Mouse (Mus musculus) stomach, embryonic 15.5 days (tissue): ENCODE measurements at regions not wholly inside any gene's neighbourhood (a gene's known extent, or its start where the extent isn't known, plus 50 kb on each side); places are given as distances from the start of the nearest gene placed in this dataset.

Experiments used
- ATAC-seq: fragments of 200-750 bp; cut with Nextera tagmentation; 2 replicates; pipeline ENCODE4 v1.8.0; 2017; ENCODE audit warnings: low read depth, moderate number of reproducible peaks, moderate TSS enrichment; ENCODE audit not compliant: insufficient read depth, low FRiP score
- H3K27ac ChIP-seq: fragments of 300-500 bp; sonication (generic); 2 replicates; pipeline ENCODE4 v1.5.1; 2015; ENCODE audit warnings: mild to moderate bottlenecking, inconsistent platforms
- H3K27me3 ChIP-seq: fragments of 300-500 bp; sonication (generic); replicated peaks from 2 replicates; pipeline ENCODE4 v1.6.1; 2015; ENCODE audit warnings: inconsistent platforms
- H3K36me3 ChIP-seq: fragments of 300-500 bp; sonication (generic); 2 replicates; pipeline ENCODE4 v1.6.1; 2015; ENCODE audit warnings: inconsistent platforms
- H3K4me1 ChIP-seq: fragments of 300-500 bp; sonication (generic); 2 replicates; pipeline ENCODE4 v1.6.1; 2015; ENCODE audit warnings: inconsistent platforms
- H3K4me2 ChIP-seq: fragments of 300-500 bp; sonication (generic); 2 replicates; pipeline ENCODE4 v1.6.1; 2015; ENCODE audit warnings: mild to moderate bottlenecking, inconsistent platforms
- H3K4me3 ChIP-seq: fragments of 300-500 bp; sonication (generic); replicated peaks from 2 replicates; pipeline ENCODE4 v1.5.1; 2015; ENCODE audit warnings: inconsistent platforms
- H3K9ac ChIP-seq: fragments of 300-500 bp; sonication (generic); 2 replicates; pipeline ENCODE4 v1.6.1; 2015; ENCODE audit warnings: inconsistent platforms
- H3K9me3 ChIP-seq: fragments of 300-500 bp; sonication (generic); 2 replicates; pipeline ENCODE4 v1.6.1; 2016; ENCODE audit warnings: inconsistent platforms
- WGBS: fragments of 180-500 bp; shearing (Covaris S2); methylation state at CpG from one replicate; pipeline ENCODE4 v1.1.7; 2015; 5-methylcytosine and 5-hydroxymethylcytosine counted together

DNA sequence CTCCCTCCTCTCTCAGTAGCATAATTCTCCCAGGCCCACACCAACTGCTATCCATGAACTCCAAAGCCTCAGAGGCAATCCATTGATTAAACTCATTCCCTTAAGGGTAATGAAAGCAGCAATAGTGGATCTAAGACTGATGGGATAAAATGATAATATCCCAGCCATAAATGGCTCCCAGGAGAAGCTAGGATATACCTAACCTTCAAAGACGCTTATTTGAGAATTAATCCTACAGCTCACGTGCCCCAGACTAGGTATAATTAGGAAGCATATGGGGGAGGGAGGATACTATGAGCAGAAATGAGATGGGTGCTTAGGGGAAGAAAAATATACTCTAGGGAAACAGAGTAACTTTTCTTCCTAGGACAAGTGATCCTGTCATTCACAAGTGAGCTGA, 52.8 kb upstream of the Rnf32 start:
- H3K27me3 ChIP-seq, result no peaks in the 10 kb centered on the region
- no peak overlapping the region for H3K4me3 ChIP-seq
- H3K27ac ChIP-seq, result no peak overlapping the region
- no peaks in the 10 kb centered on the region for H3K36me3 ChIP-seq
- 78% methylated on average over 2 of the region's 2 CpGs for WGBS
- no peak overlapping the region for H3K4me2 ChIP-seq
- no peak for ATAC-seq
- no peaks in the 10 kb centered on the region for H3K4me1 ChIP-seq
- no peaks in the 10 kb centered on the region for H3K9me3 ChIP-seq
- H3K9ac ChIP-seq, result no peak overlapping the region

- no peaks in the 10 kb centered on the region for H3K27me3 ChIP-seq
- no peak for ATAC-seq
- H3K4me3 ChIP-seq, result no peak overlapping the region
- no peaks in the 10 kb centered on the region for H3K36me3 ChIP-seq
- H3K27ac ChIP-seq, result no peak overlapping the region
- no peaks in the 10 kb centered on the region for H3K9me3 ChIP-seq
- no peak overlapping the region for H3K9ac ChIP-seq
- WGBS, result 89% methylated on average over 13 of the region's 13 CpGs
- no peak overlapping the region for H3K4me2 ChIP-seq
- no peaks in the 10 kb centered on the region for H3K4me1 ChIP-seq
Observed at GRCm38 (mm10) chr5:29142502-29142901, 53.3 kb upstream of the Rnf32 start.

- no peaks in the 10 kb centered on the region for H3K4me1 ChIP-seq
- H3K27me3 ChIP-seq, result no peaks in the 10 kb centered on the region
- WGBS, result 62% methylated on average over 5 of the region's 5 CpGs
- no peaks in the 10 kb centered on the region for H3K36me3 ChIP-seq
- no peak for ATAC-seq
- H3K4me2 ChIP-seq, result no peak overlapping the region
- H3K27ac ChIP-seq, result no peak overlapping the region
- no peak overlapping the region for H3K4me3 ChIP-seq
- H3K9ac ChIP-seq, result no peak overlapping the region
- H3K9me3 ChIP-seq, result no peaks in the 10 kb centered on the region
Observed at GRCm38 (mm10) chr5:29137481-29137880, 58.3 kb upstream of the Rnf32 start.

GRCm38 (mm10) chr5:29132261-29132660, 63.5 kb upstream of the Rnf32 start:
- ATAC-seq, result no peak

DNA sequence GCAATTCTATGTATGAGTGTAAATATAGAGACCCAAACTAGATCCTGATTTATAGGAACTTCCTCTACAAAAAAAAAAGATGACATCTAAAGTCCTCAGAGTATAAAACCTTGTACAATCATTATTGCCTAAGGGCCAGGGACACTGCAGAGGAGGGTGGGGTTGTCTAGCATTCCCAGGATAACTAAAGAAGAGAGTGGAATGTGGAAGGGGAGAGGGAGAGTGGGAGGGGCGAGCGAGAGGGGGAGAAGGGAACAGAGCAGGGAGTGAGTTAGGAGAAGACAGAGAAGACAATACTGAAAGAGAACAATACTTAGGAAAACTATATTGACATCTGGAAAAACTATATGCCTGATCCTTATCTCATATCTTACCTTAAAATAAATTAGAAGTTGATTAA, 64.0 kb upstream of the Rnf32 start:
- H3K9me3 ChIP-seq, result no peaks in the 10 kb centered on the region
- H3K4me2 ChIP-seq, result no peak overlapping the region
- 31% methylated on average over 2 of the region's 2 CpGs for WGBS
- H3K27me3 ChIP-seq, result no peaks in the 10 kb centered on the region
- H3K27ac ChIP-seq, result no peak overlapping the region
- H3K36me3 ChIP-seq, result no peaks in the 10 kb centered on the region
- H3K9ac ChIP-seq, result no peak overlapping the region
- ATAC-seq, result no peak
- H3K4me3 ChIP-seq, result no peak overlapping the region
- no peaks in the 10 kb centered on the region for H3K4me1 ChIP-seq

More at GRCm38 (mm10) chr5:29132261-29132660, 63.5 kb upstream of the Rnf32 start:
- Histone ChIP-seq H3K9me3 (no peaks in the 10 kb centered on the region), H3K27me3 (no peaks in the 10 kb centered on the region), H3K9ac (no peak overlapping the region), H3K4me2 (no peak overlapping the region), H3K4me3 (no peak overlapping the region), H3K36me3 (no peaks in the 10 kb centered on the region), H3K4me1 (no peaks in the 10 kb centered on the region), H3K27ac (no peak overlapping the region)
- WGBS, result 23% methylated on average over 3 of the region's 3 CpGs

- Histone ChIP-seq H3K36me3 (no peaks in the 10 kb centered on the region), H3K9ac (no peak overlapping the region), H3K9me3 (no peaks in the 10 kb centered on the region), H3K4me3 (no peak overlapping the region), H3K27me3 (no peaks in the 10 kb centered on the region), H3K4me2 (no peak overlapping the region), H3K27ac (no peak overlapping the region), H3K4me1 (no peaks in the 10 kb centered on the region)
- WGBS, result 57% methylated on average over 3 of the region's 3 CpGs
- no peak for ATAC-seq
Observed at GRCm38 (mm10) chr5:29129724-29130123, 66.1 kb upstream of the Rnf32 start.

DNA sequence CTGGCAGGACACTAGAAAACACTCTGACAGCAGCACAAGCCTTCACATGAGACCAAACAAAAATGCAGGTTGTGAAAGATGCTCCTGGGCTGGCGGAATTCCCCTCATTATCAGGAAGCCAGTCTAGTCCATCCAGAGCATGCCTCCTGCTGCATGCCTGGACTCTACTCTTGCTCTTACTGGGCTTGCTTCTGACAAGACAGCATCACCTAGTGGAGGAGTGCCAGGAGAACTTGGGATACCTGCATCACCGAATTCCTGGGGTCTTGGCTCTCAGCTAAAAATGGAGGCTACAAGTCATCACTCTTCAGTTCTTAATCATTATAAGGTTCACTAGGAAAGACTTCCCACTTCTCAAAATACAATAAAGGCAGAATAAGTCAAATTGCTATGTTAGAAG, 78.8 kb upstream of the Rnf32 start:
- no peak overlapping the region for H3K4me2 ChIP-seq
- WGBS, result 48% methylated on average over 2 of the region's 2 CpGs
- no peak overlapping the region for H3K27ac ChIP-seq
- no peaks in the 10 kb centered on the region for H3K9me3 ChIP-seq
- no peaks in the 10 kb centered on the region for H3K4me1 ChIP-seq
- no peaks in the 10 kb centered on the region for H3K36me3 ChIP-seq
- no peak for ATAC-seq
- no peak overlapping the region for H3K9ac ChIP-seq
- no peaks in the 10 kb centered on the region for H3K27me3 ChIP-seq
- no peak overlapping the region for H3K4me3 ChIP-seq

DNA sequence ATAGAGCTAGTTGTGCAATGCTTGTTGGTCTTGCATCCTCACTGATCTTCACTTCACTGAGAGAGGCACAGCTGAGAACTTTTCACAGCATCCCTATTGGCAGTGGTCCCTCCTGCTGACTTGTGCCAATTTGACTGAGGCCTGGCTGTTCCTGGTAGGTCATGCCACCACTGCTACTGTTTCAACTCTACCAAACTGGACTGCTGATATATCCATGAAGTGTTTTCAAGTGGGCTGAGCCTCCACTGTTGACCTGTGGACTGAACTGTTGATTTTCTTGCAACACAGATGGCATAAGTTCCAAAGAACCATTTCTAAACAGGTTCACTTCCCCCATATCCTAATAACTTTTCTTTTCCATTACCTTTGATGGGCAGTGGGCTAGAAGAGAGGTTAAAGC, 83.3 kb upstream of the Rnf32 start:
- H3K9me3 ChIP-seq, result no peaks in the 10 kb centered on the region
- no peak overlapping the region for H3K27ac ChIP-seq
- H3K9ac ChIP-seq, result no peak overlapping the region
- H3K4me2 ChIP-seq, result no peak overlapping the region
- no peak overlapping the region for H3K4me3 ChIP-seq
- H3K27me3 ChIP-seq, result no peaks in the 10 kb centered on the region
- no peaks in the 10 kb centered on the region for H3K36me3 ChIP-seq
- ATAC-seq, result no peak
- H3K4me1 ChIP-seq, result no peaks in the 10 kb centered on the region

GRCm38 (mm10) chr5:29107276-29107675, 88.5 kb upstream of the Rnf32 start:
- H3K9me3 ChIP-seq, result no peaks in the 10 kb centered on the region
- no peak overlapping the region for H3K4me2 ChIP-seq
- H3K36me3 ChIP-seq, result no peaks in the 10 kb centered on the region
- H3K27me3 ChIP-seq, result no peaks in the 10 kb centered on the region
- no peak overlapping the region for H3K9ac ChIP-seq
- no peak overlapping the region for H3K4me3 ChIP-seq
- no peaks in the 10 kb centered on the region for H3K4me1 ChIP-seq
- ATAC-seq, result no peak
- H3K27ac ChIP-seq, result no peak overlapping the region

- Histone ChIP-seq H3K4me3 (no peak overlapping the region), H3K27ac (no peak overlapping the region), H3K4me1 (no peaks in the 10 kb centered on the region), H3K9me3 (no peaks in the 10 kb centered on the region), H3K9ac (no peak overlapping the region), H3K27me3 (no peaks in the 10 kb centered on the region), H3K4me2 (no peak overlapping the region), H3K36me3 (no peaks in the 10 kb centered on the region)
- 0 out of 2 replicates have a peak, but pooled peaks have one; percentile 47 for ATAC-seq
- 70% methylated on average over 1 of the region's 1 CpGs for WGBS
Observed at GRCm38 (mm10) chr5:29083288-29083687, 112.5 kb upstream of the Rnf32 start.

DNA sequence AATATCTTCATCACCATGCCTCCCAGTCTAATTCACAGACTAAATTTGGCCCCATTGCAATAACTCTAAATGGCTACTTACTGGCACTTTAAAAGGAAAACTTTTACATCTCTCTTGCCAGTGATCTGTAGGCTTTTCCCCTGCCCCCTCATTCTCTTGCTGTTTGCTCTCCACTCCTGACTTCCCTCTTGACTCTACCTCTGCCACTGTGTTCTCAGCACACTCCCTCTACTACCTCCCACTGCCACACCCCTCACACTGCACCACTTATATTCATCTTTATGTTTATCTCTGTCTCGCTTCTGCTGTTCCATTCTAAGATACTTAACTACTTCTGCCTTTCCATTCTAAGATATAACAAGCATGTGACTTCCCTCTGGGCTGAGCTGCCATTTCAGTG, 141.4 kb upstream of the Rnf32 start:
- H3K4me3 ChIP-seq, result no peak overlapping the region
- no peak overlapping the region for H3K4me2 ChIP-seq
- no peaks in the 10 kb centered on the region for H3K36me3 ChIP-seq
- H3K27ac ChIP-seq, result no peak overlapping the region
- no peaks in the 10 kb centered on the region for H3K27me3 ChIP-seq
- 83% methylated on average over 1 of the region's 1 CpGs for WGBS
- ATAC-seq, result no peak
- H3K9me3 ChIP-seq, result no peaks in the 10 kb centered on the region
- H3K4me1 ChIP-seq, result no peaks in the 10 kb centered on the region
- no peak overlapping the region for H3K9ac ChIP-seq

- no peaks in the 10 kb centered on the region for H3K36me3 ChIP-seq
- WGBS, result 68% methylated on average over 20 of the region's 20 CpGs
- no peak for ATAC-seq
- H3K27ac ChIP-seq, result no peak overlapping the region
- H3K4me3 ChIP-seq, result no peak overlapping the region
- H3K4me2 ChIP-seq, result no peak overlapping the region
- H3K27me3 ChIP-seq, result no peaks in the 10 kb centered on the region
- H3K9ac ChIP-seq, result no peak overlapping the region
- H3K4me1 ChIP-seq, result no peaks in the 10 kb centered on the region
- H3K9me3 ChIP-seq, result no peaks in the 10 kb centered on the region
Observed at GRCm38 (mm10) chr5:29036636-29037035, 159.2 kb upstream of the Rnf32 start.

GRCm38 (mm10) chr5:29033462-29033997, 162.3 kb upstream of the Rnf32 start:
- Histone ChIP-seq H3K27ac (no peak overlapping the region), H3K4me2 (no peak overlapping the region), H3K27me3 (no peaks in the 10 kb centered on the region), H3K4me3 (no peak overlapping the region), H3K9me3 (no peaks in the 10 kb centered on the region), H3K36me3 (no peaks in the 10 kb centered on the region), H3K9ac (no peak overlapping the region), H3K4me1 (no peaks in the 10 kb centered on the region)
- ATAC-seq, result no peak
- 64% methylated on average over 4 of the region's 4 CpGs for WGBS
